Mouse (Mus musculus) spleen, postnatal 10 days (tissue): ENCODE results near the gene Add3.
A peak's percentile ranks its signal among the peaks of the same experiment; 100 is the strongest.

ENCODE experiments used
- DNase-seq, 2 experiments: peaks; one replicate each; pipeline ENCODE4 v3.0.0; 2021 to 2022; ENCODE audit warnings: low spot score in 2 of 2

Gene Add3

GRCm38 (mm10) chr19:53165305-53166240 lies 25.3 kb downstream of the Add3 start:
- DNase-seq: no peak

GRCm38 (mm10) chr19:53166367-53166766 lies 26.1 kb downstream of the Add3 start:
- no peak for DNase-seq

- DNase-seq: no peak
Measured at GRCm38 (mm10) chr19:53168576-53168975, 28.3 kb downstream of the Add3 start.

GRCm38 (mm10) chr19:53170651-53171050 lies 30.4 kb downstream of the Add3 start:
- no peak for DNase-seq

GRCm38 (mm10) chr19:53174034-53174433 lies 33.8 kb downstream of the Add3 start:
- no peak for DNase-seq

- DNase-seq: no peak
Measured at GRCm38 (mm10) chr19:53175550-53175949, 35.3 kb downstream of the Add3 start.

GRCm38 (mm10) chr19:53176518-53176917 lies 36.3 kb downstream of the Add3 start:
- DNase-seq: no peak

- DNase-seq: no peak
Measured at GRCm38 (mm10) chr19:53178611-53179528, 38.6 kb downstream of the Add3 start.

GRCm38 (mm10) chr19:53180168-53180803 lies 40.0 kb downstream of the Add3 start:
- DNase-seq: no peak

GRCm38 (mm10) chr19:53181003-53181861 lies 41.0 kb downstream of the Add3 start:
- DNase-seq: no peak

GRCm38 (mm10) chr19:53183620-53184019 lies 43.4 kb downstream of the Add3 start:
- no peak for DNase-seq

GRCm38 (mm10) chr19:53184216-53184615 lies 44.0 kb downstream of the Add3 start:
- peak in 1 of 2 experiments; percentile 47 for DNase-seq

GRCm38 (mm10) chr19:53184911-53185310 lies 44.7 kb downstream of the Add3 start:
- peak in 1 of 2 experiments; percentile 28 for DNase-seq

GRCm38 (mm10) chr19:53185486-53186134 lies 45.4 kb downstream of the Add3 start:
- DNase-seq: peak; percentile 60 to 88

- DNase-seq: no peak
Measured at GRCm38 (mm10) chr19:53186456-53186855, 46.2 kb downstream of the Add3 start.

- DNase-seq: peak; percentile 36 to 61
Measured at GRCm38 (mm10) chr19:53187533-53187932, 47.3 kb downstream of the Add3 start.

- DNase-seq: no peak
Measured at GRCm38 (mm10) chr19:53188186-53188585, 47.9 kb downstream of the Add3 start.

- no peak for DNase-seq
Measured at GRCm38 (mm10) chr19:53188724-53189220, 48.5 kb downstream of the Add3 start.

GRCm38 (mm10) chr19:53189736-53190135 lies 49.5 kb downstream of the Add3 start:
- no peak for DNase-seq

GRCm38 (mm10) chr19:53190232-53190631 lies 50.0 kb downstream of the Add3 start:
- no peak for DNase-seq
